Mouse (Mus musculus) left cerebral cortex, adult 11 months (tissue): Measurements from ENCODE around the gene Amh.
"Not testable (repeated sequence)": the region's sequence is repeated elsewhere in the genome, so short reads cannot be mapped to it uniquely, and the experiment has no call there.

Experiments
- DNase-seq: peaks from one replicate; pipeline ENCODE4 v3.0.0; 2022; ENCODE audit warnings: low spot score

The Amh gene

DNA sequence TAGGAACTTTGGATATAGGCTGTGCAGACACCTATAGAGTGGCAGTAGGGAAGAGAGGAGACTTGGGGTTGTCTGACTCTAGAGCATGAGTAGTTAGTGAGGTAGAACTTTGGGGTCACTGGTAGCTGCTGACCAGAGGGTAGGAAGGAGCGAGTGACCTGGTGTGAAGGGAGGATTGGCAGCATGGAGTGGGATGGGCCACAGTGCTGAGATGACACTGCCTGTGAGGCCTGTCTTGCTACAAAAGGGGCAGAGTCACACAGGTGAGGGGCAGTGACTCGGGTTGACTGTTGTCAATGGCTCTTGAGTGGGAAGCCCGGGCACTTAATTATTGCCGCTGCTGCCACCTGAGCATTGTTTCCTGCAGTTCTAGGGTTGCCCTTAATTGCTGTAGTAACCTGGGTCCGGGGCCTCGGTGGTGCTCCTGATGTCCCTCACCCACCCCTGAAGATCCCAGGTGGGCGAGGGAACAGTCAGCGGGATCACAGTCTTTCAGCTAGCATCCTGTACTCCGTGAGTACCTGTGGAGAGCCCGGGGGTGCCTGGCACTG, 22.9 kb downstream of the Amh start:
- DNase-seq = no peak

- not testable (repeated sequence) for DNase-seq
These were observed 23.5 kb downstream of the Amh start for GRCm38 (mm10) chr10:80828587-80828986.

- no peak for DNase-seq
These were observed 24.6 kb downstream of the Amh start for GRCm38 (mm10) chr10:80829359-80830278.

DNA sequence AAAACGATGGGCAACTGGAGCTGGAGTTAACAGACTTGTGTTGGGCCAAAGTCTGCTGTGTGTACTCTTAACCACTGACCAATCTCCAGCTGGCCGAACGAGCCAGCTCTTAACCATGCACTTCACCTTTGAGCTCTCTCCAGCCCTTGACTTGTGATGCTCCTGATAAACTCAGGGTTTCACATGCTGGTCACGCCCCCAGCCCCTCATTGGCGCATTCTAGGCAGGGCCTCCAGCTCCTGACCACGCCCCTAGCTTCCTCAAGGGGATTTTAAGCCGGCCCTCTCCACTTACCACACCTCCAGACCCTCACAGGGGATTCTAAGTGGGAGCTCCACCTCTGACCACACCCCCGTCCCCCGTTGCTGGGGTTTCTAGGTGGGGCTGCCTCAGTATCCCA, 26.1 kb downstream of the Amh start:
- DNase-seq = no peak

- DNase-seq = no peak
These were observed 27.8 kb downstream of the Amh start for GRCm38 (mm10) chr10:80832818-80833217.

GRCm38 (mm10) chr10:80835617-80836016, 30.6 kb downstream of the Amh start:
- no peak for DNase-seq

GRCm38 (mm10) chr10:80836949-80837379, 31.9 kb downstream of the Amh start:
- DNase-seq = no peak

DNA sequence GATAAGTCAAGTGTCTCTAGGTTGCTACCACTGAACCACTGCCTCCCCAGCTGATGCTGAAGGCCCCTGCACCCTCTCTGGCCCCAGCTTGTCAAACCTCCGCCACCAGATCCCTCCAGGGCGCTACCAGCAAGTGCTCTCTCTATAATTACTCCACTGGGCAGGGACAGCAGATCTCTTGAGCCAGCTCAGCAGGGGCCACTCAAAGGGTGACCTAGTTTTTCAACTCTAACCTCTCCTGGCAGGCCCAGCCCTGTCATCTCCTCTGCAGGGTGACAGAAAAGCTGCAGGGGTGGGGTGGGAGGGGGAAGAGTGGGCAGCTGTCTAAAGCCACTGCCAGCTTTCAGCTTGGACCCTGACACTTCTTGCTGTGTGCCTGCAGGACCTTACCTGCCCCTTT, 32.8 kb downstream of the Amh start:
- DNase-seq = no peak

- DNase-seq = no peak
These were observed 33.4 kb downstream of the Amh start for GRCm38 (mm10) chr10:80838346-80838912.

DNA sequence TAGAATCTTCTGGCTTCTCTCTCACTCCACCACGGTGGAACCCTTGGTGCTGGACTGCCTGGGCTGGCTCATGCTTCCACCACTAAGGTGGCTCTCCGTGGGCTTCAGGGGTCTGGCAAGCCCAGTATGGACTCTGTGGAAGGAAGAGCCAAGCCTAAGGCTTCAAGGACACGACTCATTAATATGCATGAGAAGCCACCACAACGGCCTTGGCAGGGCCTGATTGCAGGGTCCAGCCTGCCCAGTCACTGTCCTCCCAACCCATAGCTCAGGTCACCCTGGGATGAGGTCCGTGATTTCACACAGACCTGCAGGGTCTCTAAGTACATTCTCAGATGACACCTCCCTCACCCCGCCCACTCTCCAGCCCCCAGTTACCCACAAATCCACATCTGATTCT, 34.8 kb downstream of the Amh start:
- no peak for DNase-seq

- no peak for DNase-seq
These were observed 36.6 kb downstream of the Amh start for GRCm38 (mm10) chr10:80841685-80842084.

GRCm38 (mm10) chr10:80842334-80842733, 37.3 kb downstream of the Amh start:
- DNase-seq = peak; percentile 55

DNA sequence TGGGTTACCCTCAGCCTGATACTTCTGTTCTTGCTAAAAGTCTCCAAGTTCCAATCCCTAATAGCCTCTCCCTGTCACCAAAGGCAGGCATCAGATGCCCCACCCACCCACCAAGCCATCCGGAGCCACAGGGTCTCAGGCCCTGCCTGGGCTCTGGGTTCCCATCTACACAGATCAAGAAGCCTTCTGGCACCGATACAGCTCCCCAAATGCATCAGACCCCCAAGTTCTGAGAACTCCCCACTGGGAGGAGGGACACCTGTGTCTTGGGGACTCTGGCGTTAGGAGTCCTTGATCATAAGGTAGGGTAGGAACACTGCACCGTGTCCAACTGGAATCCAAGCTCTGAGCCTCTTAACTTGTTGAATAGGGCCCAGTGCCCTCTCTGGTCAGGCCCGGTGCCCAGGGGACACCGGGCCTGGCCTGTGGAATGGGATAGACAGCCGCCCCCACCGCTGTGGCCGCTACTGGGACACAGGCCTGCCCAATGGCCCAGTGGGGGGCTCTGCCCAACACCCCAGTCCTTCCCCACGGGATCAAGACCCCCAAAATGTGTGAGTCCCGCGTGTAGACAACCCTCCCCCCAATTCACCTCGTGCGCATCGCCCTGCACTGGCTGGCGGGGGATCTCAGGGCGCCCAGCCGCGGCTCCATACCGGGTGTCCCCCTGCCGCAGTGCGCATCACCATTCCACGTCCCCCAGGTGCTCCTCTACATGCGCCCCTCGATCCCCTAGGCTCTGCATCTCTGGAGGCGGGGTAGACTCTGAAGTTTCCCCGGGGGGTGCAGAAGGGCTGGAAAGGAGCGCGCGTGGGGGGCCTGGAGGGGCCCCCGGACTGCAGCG, 38.3 kb downstream of the Amh start:
- no peak for DNase-seq

- DNase-seq = no peak
These were observed 39.0 kb downstream of the Amh start, which contains the start of gene Lingo3 for GRCm38 (mm10) chr10:80843931-80844547. Gene Lingo3 (minus strand): TSS chr10:80844039.

DNA sequence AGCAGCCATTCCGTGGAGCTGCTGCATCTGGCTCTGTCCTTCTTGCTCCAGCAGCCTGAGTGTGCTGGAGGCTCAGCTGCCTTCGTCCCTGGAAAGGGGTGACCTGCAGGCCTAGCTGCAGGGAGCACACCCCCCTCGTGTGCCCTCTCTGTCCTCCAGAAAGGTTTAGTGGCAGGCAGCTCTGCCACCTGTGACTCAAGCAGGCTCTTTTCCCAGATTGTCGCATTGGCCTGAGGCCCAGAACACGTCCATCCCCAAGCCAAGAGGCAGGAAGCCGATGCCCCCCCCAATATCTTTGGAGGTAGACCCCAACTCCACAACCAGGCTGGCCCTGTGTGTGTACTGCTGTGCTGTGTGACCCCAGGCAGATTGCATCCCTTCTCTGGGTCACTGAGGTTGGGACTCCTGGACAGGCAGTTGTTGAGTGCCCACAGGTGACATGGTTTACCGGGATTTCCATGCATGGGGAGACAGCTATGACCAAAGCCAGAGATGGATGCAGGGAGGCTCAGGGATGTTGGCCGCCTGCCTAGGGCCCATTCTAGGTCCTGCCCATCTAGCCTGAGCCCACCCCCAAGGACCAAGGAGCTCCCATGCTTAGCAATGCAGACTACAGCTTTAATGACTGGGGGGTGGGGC, 40.1 kb downstream of the Amh start:
- DNase-seq = no peak

- DNase-seq = no peak
These were observed 40.7 kb downstream of the Amh start for GRCm38 (mm10) chr10:80845732-80846131.

DNA sequence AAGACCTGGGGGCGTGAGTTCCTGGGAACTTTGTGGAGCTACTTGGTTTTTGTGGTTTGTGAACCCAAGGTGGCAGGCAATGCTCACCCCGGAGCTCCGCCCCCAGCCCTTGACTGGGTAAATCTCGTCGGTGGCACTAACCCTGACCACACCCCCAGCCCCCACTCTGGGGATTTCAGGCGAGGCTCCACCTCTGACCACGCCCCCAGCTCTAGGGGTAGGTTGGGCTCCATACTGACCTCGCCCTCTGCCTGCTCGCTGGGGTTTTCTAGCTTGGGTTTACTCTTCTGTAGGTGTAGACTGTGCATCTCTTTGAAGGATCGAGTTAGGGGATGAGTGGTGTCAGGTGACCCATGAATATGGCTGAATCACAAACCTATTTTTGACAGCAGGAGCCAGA, 43.5 kb downstream of the Amh start:
- no peak for DNase-seq

- DNase-seq = peak; percentile 91
These were observed 50.1 kb downstream of the Amh start, which contains the start of the genes Lsm7 and Sppl2b for GRCm38 (mm10) chr10:80854913-80855748. Gene Lsm7 (minus strand): TSS chr10:80855209. Gene Sppl2b (plus strand): TSS chr10:80855275.

DNA sequence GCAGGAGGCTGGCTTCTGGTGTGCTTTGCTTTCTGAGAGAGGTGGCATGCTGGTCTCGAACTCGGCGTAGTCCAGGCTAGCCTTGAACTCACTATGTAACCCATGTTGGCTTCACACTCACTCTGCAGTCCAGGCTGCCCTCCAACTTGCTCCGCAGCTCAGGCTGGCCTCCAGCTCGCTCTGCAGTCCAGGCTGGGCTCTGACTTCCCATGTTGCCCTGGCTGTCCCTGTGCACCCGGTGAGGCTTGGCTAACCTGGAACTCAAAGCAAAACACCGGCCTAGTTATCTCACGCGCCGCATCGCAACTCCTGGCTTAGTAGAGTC, 50.7 kb downstream of the Amh start:
- DNase-seq = no peak

GRCm38 (mm10) chr10:80856267-80856666, 51.2 kb downstream of the Amh start:
- no peak for DNase-seq
